Mouse (Mus musculus) embryonic facial prominence, embryonic 15.5 days (tissue): Measurements from ENCODE around the gene Nmrk2. TPM values are rescaled to one million over a fixed set of nuclear protein-coding genes. Genes with fewer than 3 reads are reported as not detected.

Experiments
- ATAC-seq: fragments of 200-750 bp; cut with Nextera tagmentation; 2 replicates; pipeline ENCODE4 v1.8.0; 2017; ENCODE audit warnings: low read depth, moderate TSS enrichment; ENCODE audit not compliant: insufficient number of reproducible peaks, low FRiP score, low TSS enrichment
- H3K27ac ChIP-seq: fragments of 300-500 bp; sonication (generic); replicated peaks from 2 replicates; pipeline ENCODE4 v1.5.1; 2015; ENCODE audit warnings: mild to moderate bottlenecking, inconsistent platforms
- H3K27me3 ChIP-seq: fragments of 300-500 bp; sonication (generic); 2 replicates; pipeline ENCODE4 v1.6.1; 2015; ENCODE audit warnings: inconsistent platforms
- H3K36me3 ChIP-seq: fragments of 300-500 bp; sonication (generic); 2 replicates; pipeline ENCODE4 v1.6.1; 2015; ENCODE audit warnings: mild to moderate bottlenecking, inconsistent platforms
- H3K4me1 ChIP-seq: fragments of 300-500 bp; sonication (generic); 2 replicates; pipeline ENCODE4 v1.6.1; 2015; ENCODE audit warnings: inconsistent platforms
- H3K4me2 ChIP-seq: fragments of 300-500 bp; sonication (generic); replicated peaks from 2 replicates; pipeline ENCODE4 v1.6.1; 2015; ENCODE audit warnings: mild to moderate bottlenecking, inconsistent platforms
- H3K4me3 ChIP-seq: fragments of 300-500 bp; sonication (generic); replicated peaks from 2 replicates; pipeline ENCODE4 v1.5.1; 2015; ENCODE audit warnings: mild to moderate bottlenecking, inconsistent platforms
- H3K9ac ChIP-seq: fragments of 300-500 bp; sonication (generic); 2 replicates; pipeline ENCODE4 v1.6.1; 2015; ENCODE audit warnings: inconsistent platforms
- H3K9me3 ChIP-seq: fragments of 300-500 bp; sonication (generic); replicated peaks from 2 replicates; pipeline ENCODE4 v1.6.1; 2016; ENCODE audit warnings: inconsistent platforms
- WGBS: fragments of 180-500 bp; shearing (Covaris S2); methylation state at CpG from one replicate; pipeline ENCODE4 v1.1.7; 2015; 5-methylcytosine and 5-hydroxymethylcytosine counted together
- polyA plus RNA-seq: library from polyadenylated mRNA; unstranded; fragments of >200 nt; fragmentation: Nextera tagmentation; extraction: Ambion mirVana; gene quantifications from 2 replicates; pipeline ENCODE4 v1.2.1, GENCODE M21; 2015

Nmrk2 gene
- 0.36 and 0.54 TPM in 2 replicates for polyA plus RNA-seq

DNA sequence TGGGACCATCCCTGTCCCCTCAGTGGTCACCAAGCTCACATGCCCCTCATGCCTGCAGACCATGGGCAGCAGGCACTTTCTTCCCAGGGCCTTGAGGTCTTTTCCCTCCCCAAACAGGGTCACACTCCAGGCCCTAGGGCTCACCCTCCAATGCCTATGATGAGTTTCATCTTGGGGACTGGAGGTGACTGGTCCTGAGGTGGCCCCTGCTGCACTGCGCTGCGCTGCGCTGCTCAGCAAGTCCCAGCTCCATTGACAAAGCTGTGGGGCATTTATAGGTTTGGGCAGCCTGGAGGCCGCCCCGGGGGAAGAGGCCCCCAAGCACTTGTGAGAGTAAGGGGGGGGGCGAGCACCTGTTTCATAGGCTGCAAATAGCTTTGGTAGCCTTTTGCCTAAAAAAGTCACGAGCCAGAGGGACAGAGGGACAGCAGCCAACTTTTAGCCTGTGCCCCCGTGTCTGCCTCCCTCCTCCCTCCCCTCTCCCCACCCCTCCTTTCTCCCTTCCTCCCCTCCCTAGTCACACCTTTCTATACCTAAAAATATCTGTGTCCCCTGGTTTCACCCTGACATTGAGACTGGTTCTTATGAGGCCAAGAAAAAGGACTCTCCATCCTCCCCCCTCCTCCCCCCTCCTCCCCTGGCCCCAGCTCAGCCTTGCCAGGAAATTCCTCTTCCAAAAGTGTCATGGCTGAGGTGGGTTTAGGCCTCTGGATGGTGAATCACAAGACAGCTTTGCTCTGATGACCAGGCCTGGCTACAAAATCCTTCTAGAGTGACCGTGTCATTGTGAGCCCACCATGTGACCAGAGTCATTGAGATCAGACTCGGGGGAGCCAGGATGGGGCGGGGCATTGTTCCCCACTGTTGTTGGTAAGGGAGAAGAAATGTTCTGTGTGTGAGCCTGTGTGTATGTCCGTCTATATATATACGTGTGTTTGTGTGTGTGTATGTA lies at the start of gene Nmrk2:
Nmrk2 (minus strand) TSS at position 245 of the 952 bp plus-strand sequence.
- Histone ChIP-seq H3K27ac (no peak within 1 kb of the TSS), H3K36me3 (no peaks in the 10 kb centered on the region), H3K4me3 (no peak within 1 kb of the TSS), H3K27me3 (peaks cover 9% of the 10 kb centered on the region; the same call in 1 of the 2 replicates), H3K9ac (no peak within 1 kb of the TSS), H3K9me3 (no peaks in the 10 kb centered on the region), H3K4me2 (no peak within 1 kb of the TSS), H3K4me1 (no peaks in the 10 kb centered on the region)
- ATAC-seq = 0 out of 2 replicates have a peak, but pooled peaks have one; percentile 16
- WGBS = 49% methylated on average over 13 of the region's 13 CpGs

DNA sequence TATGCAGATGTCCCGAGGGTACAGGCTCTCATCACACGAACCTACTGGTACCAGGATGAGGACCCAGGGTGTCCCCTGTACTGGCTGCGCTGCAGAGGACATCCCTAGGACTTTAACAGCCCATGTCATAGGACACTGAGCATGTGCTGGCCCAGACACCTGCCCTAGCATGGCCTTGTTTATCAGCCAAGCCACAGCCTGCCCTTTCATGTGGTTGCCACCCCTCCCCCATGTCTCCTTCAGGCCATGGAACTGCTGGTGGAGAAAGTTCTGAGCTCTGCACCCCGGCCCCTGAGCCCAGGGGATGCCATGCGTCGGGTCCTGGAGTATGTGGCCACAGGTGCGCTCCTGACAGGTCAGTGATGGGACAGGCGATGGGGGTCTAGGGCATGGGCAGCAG lies 47.6 kb upstream of the Nmrk2 start:
- Histone ChIP-seq H3K27ac (no peak overlapping the region), H3K36me3 (0 out of 2 replicates have a peak, but pooled peaks cover 7% of the 10 kb centered on the region), H3K9ac (no peak overlapping the region), H3K4me2 (no peak overlapping the region), H3K27me3 (peaks cover 37% of the 10 kb centered on the region), H3K9me3 (no peaks in the 10 kb centered on the region), H3K4me1 (peaks cover 11% of the 10 kb centered on the region), H3K4me3 (no peak overlapping the region)
- WGBS = 75% methylated on average over 8 of the region's 8 CpGs
- ATAC-seq = no peak

DNA sequence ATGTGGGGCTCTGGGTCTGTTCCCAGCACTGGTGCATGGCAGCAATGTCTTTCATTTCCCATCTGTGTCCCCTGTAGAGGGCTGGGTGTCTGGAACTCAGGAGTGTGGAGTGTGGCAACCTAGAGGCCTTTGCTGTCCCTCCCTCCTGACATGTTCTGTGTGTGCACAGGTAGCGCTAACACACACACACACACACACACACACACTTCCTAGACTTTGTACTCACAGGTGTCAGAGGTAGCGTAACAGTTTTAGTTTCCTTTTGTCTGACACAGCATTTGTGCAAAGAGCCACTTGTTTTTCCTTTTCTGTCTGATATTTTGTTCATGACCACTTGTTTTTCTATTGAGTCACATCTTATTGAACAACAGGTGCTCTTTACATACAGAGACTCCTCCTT lies 46.0 kb upstream of the Nmrk2 start:
- Histone ChIP-seq H3K27ac (no peak overlapping the region), H3K4me3 (no peak overlapping the region), H3K36me3 (0 out of 2 replicates have a peak, but pooled peaks cover 7% of the 10 kb centered on the region), H3K4me1 (peaks cover 6% of the 10 kb centered on the region), H3K9ac (no peak overlapping the region), H3K27me3 (peaks cover 31% of the 10 kb centered on the region), H3K9me3 (no peaks in the 10 kb centered on the region), H3K4me2 (no peak overlapping the region)
- ATAC-seq = no peak
- 92% methylated on average over 2 of the region's 2 CpGs for WGBS

- Histone ChIP-seq H3K4me3 (no peak overlapping the region), H3K9ac (no peak overlapping the region), H3K27ac (no peak overlapping the region), H3K36me3 (0 out of 2 replicates have a peak, but pooled peaks cover 7% of the 10 kb centered on the region), H3K27me3 (peaks cover 29% of the 10 kb centered on the region), H3K9me3 (no peaks in the 10 kb centered on the region), H3K4me2 (no peak overlapping the region), H3K4me1 (0 out of 2 replicates have a peak, but pooled peaks cover 2% of the 10 kb centered on the region)
- 79% methylated on average over 6 of the region's 6 CpGs for WGBS
- ATAC-seq = no peak
Observed at GRCm38 (mm10) chr10:81245166-81245565, 43.3 kb upstream of the Nmrk2 start.

- no peak overlapping the region for H3K27ac ChIP-seq
- no peaks in the 10 kb centered on the region for H3K9me3 ChIP-seq
- ATAC-seq = no peak
- H3K36me3 ChIP-seq = 0 out of 2 replicates have a peak, but pooled peaks cover 7% of the 10 kb centered on the region
- 9% methylated on average over 17 of the region's 17 CpGs for WGBS
- H3K9ac ChIP-seq = no peak overlapping the region
- no peak overlapping the region for H3K4me2 ChIP-seq
- peaks cover 35% of the 10 kb centered on the region for H3K27me3 ChIP-seq
- H3K4me1 ChIP-seq = peaks cover 7% of the 10 kb centered on the region; the same call in 1 of the 2 replicates
- H3K4me3 ChIP-seq = no peak overlapping the region
Observed at GRCm38 (mm10) chr10:81244595-81244994, 42.7 kb upstream of the Nmrk2 start.

DNA sequence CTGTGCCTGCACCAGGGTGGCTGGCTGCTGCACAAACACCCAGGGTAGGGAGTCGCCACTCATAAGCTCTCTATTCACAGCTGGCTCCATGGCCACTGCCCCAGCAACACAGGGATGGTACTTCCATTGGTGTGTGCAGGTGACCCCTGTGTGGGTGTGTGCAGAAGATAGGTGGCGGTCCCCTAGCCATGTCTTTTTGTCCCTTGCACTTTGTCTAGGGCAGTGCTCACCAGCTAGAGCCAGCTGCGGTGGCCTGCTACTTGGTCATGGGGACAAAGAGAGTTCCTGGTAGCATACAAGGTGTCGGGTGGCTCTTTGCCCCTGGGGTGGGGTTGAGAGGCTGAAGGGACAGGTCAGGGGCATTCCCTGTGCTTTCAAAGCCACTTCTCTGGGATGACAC lies 42.3 kb upstream of the Nmrk2 start:
- no peak for ATAC-seq
- no peak overlapping the region for H3K9ac ChIP-seq
- no peaks in the 10 kb centered on the region for H3K9me3 ChIP-seq
- WGBS = 75% methylated on average over 4 of the region's 4 CpGs
- H3K4me3 ChIP-seq = no peak overlapping the region
- peaks cover 11% of the 10 kb centered on the region for H3K4me1 ChIP-seq
- H3K4me2 ChIP-seq = no peak overlapping the region
- peaks cover 39% of the 10 kb centered on the region for H3K27me3 ChIP-seq
- H3K27ac ChIP-seq = no peak overlapping the region
- H3K36me3 ChIP-seq = 0 out of 2 replicates have a peak, but pooled peaks cover 7% of the 10 kb centered on the region

GRCm38 (mm10) chr10:81242021-81242420 lies 40.2 kb upstream of the Nmrk2 start:
- no peak overlapping the region for H3K9ac ChIP-seq
- no peak overlapping the region for H3K4me3 ChIP-seq
- H3K4me1 ChIP-seq = peaks cover 20% of the 10 kb centered on the region
- peaks cover 44% of the 10 kb centered on the region for H3K27me3 ChIP-seq
- WGBS = 88% methylated on average over 16 of the region's 16 CpGs
- no peak for ATAC-seq
- H3K9me3 ChIP-seq = no peaks in the 10 kb centered on the region
- no peak overlapping the region for H3K27ac ChIP-seq
- no peaks in the 10 kb centered on the region for H3K36me3 ChIP-seq
- no peak overlapping the region for H3K4me2 ChIP-seq

- 23% methylated on average over 13 of the region's 13 CpGs for WGBS
- Histone ChIP-seq H3K4me2 (no peak overlapping the region), H3K27me3 (peaks cover 44% of the 10 kb centered on the region), H3K36me3 (no peaks in the 10 kb centered on the region), H3K9me3 (no peaks in the 10 kb centered on the region), H3K9ac (no peak overlapping the region), H3K4me3 (no peak overlapping the region), H3K27ac (no peak overlapping the region), H3K4me1 (peaks cover 24% of the 10 kb centered on the region)
- no peak for ATAC-seq
Observed at GRCm38 (mm10) chr10:81240876-81241275, 39.0 kb upstream of the Nmrk2 start.

GRCm38 (mm10) chr10:81238618-81239017 lies 36.8 kb upstream of the Nmrk2 start:
- Histone ChIP-seq H3K4me1 (peaks cover 33% of the 10 kb centered on the region), H3K9me3 (no peaks in the 10 kb centered on the region), H3K4me2 (no peak overlapping the region), H3K36me3 (no peaks in the 10 kb centered on the region), H3K27me3 (peaks cover 38% of the 10 kb centered on the region), H3K4me3 (no peak overlapping the region), H3K27ac (no peak overlapping the region), H3K9ac (no peak overlapping the region)
- ATAC-seq = no peak
- 87% methylated on average over 2 of the region's 2 CpGs for WGBS

DNA sequence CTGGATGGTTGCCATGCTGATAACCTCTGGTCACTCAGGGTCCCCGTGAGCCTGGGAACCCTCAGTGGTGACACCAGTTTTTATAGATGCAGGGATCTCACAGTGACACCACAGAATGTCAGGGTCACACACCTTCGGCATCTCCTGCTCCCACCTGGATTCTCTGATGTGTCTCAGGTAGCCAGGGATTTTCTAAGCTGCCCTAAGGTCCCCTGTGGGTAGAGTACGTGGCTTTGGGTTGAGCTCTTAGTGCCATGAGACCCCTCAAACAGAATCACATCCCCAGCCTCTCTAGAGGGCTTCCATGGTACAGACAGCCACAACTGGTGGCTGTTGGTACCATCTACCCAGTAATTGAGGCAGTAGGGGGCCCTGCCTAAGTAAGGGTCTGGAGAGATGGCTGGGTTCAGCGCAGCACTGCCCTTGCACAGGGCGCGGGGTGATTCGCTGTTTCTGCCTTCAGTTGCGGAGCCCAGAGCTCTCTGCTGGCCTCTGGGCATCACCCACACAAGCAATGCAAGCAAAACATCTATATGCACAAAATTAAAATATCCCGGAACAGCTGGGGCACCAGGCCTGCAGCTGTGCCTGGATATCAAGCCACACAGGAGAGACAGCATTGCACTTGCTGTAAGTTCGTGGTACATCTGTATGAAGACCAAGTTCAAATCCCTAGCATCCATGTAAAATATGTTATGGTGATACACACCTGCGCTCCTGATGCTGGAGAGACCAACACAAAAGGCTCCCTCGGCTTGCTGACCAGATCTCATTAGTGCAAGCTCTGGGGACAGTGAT lies 34.8 kb upstream of the Nmrk2 start:
- H3K4me1 ChIP-seq = peaks cover 41% of the 10 kb centered on the region

GRCm38 (mm10) chr10:81234206-81234605 lies 32.4 kb upstream of the Nmrk2 start:
- 80% methylated on average over 6 of the region's 6 CpGs for WGBS
- Histone ChIP-seq H3K4me2 (no peak overlapping the region), H3K27me3 (peaks cover 35% of the 10 kb centered on the region), H3K9me3 (no peaks in the 10 kb centered on the region), H3K9ac (no peak overlapping the region), H3K4me1 (peaks cover 42% of the 10 kb centered on the region), H3K36me3 (no peaks in the 10 kb centered on the region), H3K27ac (no peak overlapping the region), H3K4me3 (no peak overlapping the region)
- no peak for ATAC-seq

More for the DNA sequence above, 34.8 kb upstream of the Nmrk2 start:
- no peak for ATAC-seq
- H3K4me2 ChIP-seq = no peak overlapping the region
- H3K36me3 ChIP-seq = no peaks in the 10 kb centered on the region
- no peak overlapping the region for H3K9ac ChIP-seq
- H3K27ac ChIP-seq = no peak overlapping the region
- 78% methylated on average over 12 of the region's 12 CpGs for WGBS
- peaks cover 34% of the 10 kb centered on the region for H3K27me3 ChIP-seq
- H3K4me3 ChIP-seq = no peak overlapping the region
- H3K9me3 ChIP-seq = no peaks in the 10 kb centered on the region
